Mouse (Mus musculus) brain, embryonic 14.5 days (tissue): ENCODE measurements around the gene Gpr146.

Source experiments
- CTCF ChIP-seq: fragments of 200-500 bp; IDR thresholded peaks from 2 replicates; pipeline ENCODE4 v1.5.1; 2012; ENCODE audit warnings: inconsistent platforms, mild to moderate bottlenecking, moderate library complexity, borderline replicate concordance; ENCODE audit not compliant: insufficient read depth, insufficient read length; ENCODE audit errors: extremely low read depth
- POLR2A ChIP-seq: fragments of 200-500 bp; IDR thresholded peaks from 2 replicates; pipeline ENCODE4 v1.6.1; 2012; ENCODE audit warnings: mild to moderate bottlenecking, inconsistent platforms, borderline replicate concordance; ENCODE audit not compliant: poor library complexity, insufficient read depth, insufficient read length, severe bottlenecking; ENCODE audit errors: extremely low read depth

GRCm38 (mm10) chr5:139345364-139345714, 32.2 kb upstream of the Gpr146 start:
- no peak for TF ChIP-seq POLR2A
- no peak for TF ChIP-seq CTCF
